Mouse (Mus musculus) hindbrain, embryonic 16.5 days (tissue): ENCODE data around the gene Pacrg. TPM values are rescaled to one million over a fixed set of nuclear protein-coding genes. Genes with fewer than 3 reads are reported as not detected.
A peak's percentile ranks its signal among the peaks of the same experiment; 100 is the strongest.

Experiments used
- ATAC-seq: fragments of 200-750 bp; cut with Nextera tagmentation; 2 replicates; pipeline ENCODE4 v1.8.0; 2017; ENCODE audit warnings: moderate TSS enrichment, moderate library complexity
- H3K27ac ChIP-seq: fragments of 300-500 bp; sonication (generic); 2 replicates; pipeline ENCODE4 v1.5.1; 2014; ENCODE audit warnings: low read depth, mild to moderate bottlenecking, control low read depth, low read length, moderate library complexity
- H3K27me3 ChIP-seq: fragments of 300-500 bp; sonication (generic); replicated peaks from 2 replicates; pipeline ENCODE4 v1.6.1; 2014; ENCODE audit warnings: low read length; ENCODE audit not compliant: control insufficient read depth, insufficient read depth
- H3K36me3 ChIP-seq: fragments of 300-500 bp; sonication (generic); 2 replicates; pipeline ENCODE4 v1.6.1; 2014; ENCODE audit warnings: mild to moderate bottlenecking, low read length, moderate library complexity, mixed read lengths; ENCODE audit not compliant: control insufficient read depth, insufficient read depth
- H3K4me1 ChIP-seq: fragments of 300-500 bp; sonication (generic); 2 replicates; pipeline ENCODE4 v1.6.1; 2014; ENCODE audit warnings: low read depth, low read length; ENCODE audit not compliant: control insufficient read depth, insufficient read depth
- H3K4me2 ChIP-seq: fragments of 300-500 bp; sonication (generic); 2 replicates; pipeline ENCODE4 v1.6.1; 2014; ENCODE audit warnings: mild to moderate bottlenecking, low read length, control low read depth, moderate library complexity
- H3K4me3 ChIP-seq: fragments of 300-500 bp; sonication (generic); 2 replicates; pipeline ENCODE4 v1.5.1; 2014; ENCODE audit warnings: mild to moderate bottlenecking, low read length, control low read depth, moderate library complexity
- H3K9ac ChIP-seq: fragments of 300-500 bp; sonication (generic); 2 replicates; pipeline ENCODE4 v1.6.1; 2014; ENCODE audit warnings: low read depth, mild to moderate bottlenecking, control low read depth, low read length, moderate library complexity
- H3K9me3 ChIP-seq: fragments of 300-500 bp; sonication (generic); 2 replicates; pipeline ENCODE4 v1.6.1; 2014; ENCODE audit warnings: mild to moderate bottlenecking, low read length, moderate library complexity; ENCODE audit not compliant: control insufficient read depth
- WGBS: fragments of 180-500 bp; shearing (Covaris S2); extraction: QIAGEN DNeasy Blood & Tissue Kit; methylation state at CpG from one replicate; pipeline ENCODE4 v1.1.7; 2014; 5-methylcytosine and 5-hydroxymethylcytosine counted together
- polyA plus RNA-seq: library from polyadenylated mRNA; unstranded; fragments of >200 nt; fragmentation: Nextera tagmentation; extraction: Ambion mirVana; gene quantifications from 2 replicates; pipeline ENCODE4 v1.2.1, GENCODE M21; 2015

Pacrg gene
- polyA plus RNA-seq, 1 experiment from 2014 or later = 23.2 TPM

GRCm38 (mm10) chr17:10500795-10501432, 339.2 kb downstream of the Pacrg start:
- Histone ChIP-seq H3K4me3 (no peak overlapping the region), H3K36me3 (no peaks in the 10 kb centered on the region), H3K9me3 (no peaks in the 10 kb centered on the region), H3K27me3 (no peaks in the 10 kb centered on the region), H3K4me1 (peaks cover 8% of the 10 kb centered on the region), H3K9ac (no peak overlapping the region), H3K27ac (no peak overlapping the region), H3K4me2 (no peak overlapping the region)
- ATAC-seq = 0 out of 2 replicates have a peak, but pooled peaks have one; percentile 27
- WGBS = 41% methylated on average over 12 of the region's 12 CpGs

- H3K4me3 ChIP-seq = no peak overlapping the region
- H3K27me3 ChIP-seq = no peaks in the 10 kb centered on the region
- no peak overlapping the region for H3K4me2 ChIP-seq
- H3K36me3 ChIP-seq = no peaks in the 10 kb centered on the region
- H3K9ac ChIP-seq = no peak overlapping the region
- no peak overlapping the region for H3K27ac ChIP-seq
- no peaks in the 10 kb centered on the region for H3K9me3 ChIP-seq
- ATAC-seq = no peak
- peaks cover 11% of the 10 kb centered on the region for H3K4me1 ChIP-seq
- 85% methylated on average over 6 of the region's 6 CpGs for WGBS
Observed at GRCm38 (mm10) chr17:10498935-10499655, 341.0 kb downstream of the Pacrg start.

DNA sequence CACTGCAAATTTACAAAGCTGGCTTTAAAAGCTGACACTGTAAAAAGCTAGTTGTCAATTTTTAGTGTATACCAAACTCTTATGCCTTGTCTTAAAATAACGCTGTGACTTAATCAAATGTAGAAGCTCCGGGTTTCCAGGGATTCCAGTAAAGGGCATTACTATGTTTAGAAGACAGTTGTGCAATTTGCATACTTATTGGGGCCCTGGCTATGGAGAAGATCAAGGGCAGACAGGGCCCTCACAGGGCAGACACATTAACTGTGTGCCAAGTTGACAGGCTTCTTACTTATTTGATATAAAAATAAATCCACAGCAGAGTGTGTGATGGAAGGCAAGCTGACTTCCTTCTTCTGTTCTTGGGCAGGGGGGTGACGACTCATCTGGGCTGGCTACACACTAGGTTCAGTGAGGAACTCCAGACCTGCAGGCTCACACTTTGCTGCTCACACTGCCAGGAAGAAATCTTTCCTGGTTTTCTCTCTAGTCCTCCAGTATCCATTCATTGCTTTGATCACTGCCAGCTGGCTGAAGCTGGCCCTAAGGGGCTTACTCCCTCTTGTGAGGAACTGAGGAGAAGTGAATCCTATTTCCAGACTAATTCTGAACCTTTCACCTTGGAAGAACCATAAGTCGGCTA, 342.2 kb downstream of the Pacrg start:
- H3K4me2 ChIP-seq = no peak overlapping the region

DNA sequence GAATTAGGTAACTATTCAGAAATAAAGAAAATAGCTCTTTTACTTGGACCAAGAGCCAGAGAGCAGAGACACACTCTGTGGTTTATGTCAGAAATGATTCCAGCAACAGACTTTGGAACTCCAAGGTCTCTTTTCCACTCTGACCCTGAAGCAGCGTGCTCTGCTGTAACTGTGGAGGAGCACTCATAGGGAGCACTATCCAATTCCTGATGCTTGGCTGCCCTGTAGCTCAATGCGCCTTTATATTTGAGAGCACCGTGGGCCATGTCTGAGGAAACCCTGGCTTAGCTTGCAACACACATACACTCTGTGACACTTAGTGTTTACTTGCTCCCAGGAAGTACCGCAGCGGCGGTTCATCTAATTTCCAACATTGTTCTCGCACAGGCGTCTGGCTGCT, 344.0 kb downstream of the Pacrg start:
- 81% methylated on average over 8 of the region's 8 CpGs for WGBS
- Histone ChIP-seq H3K9ac (no peak overlapping the region), H3K4me3 (no peak overlapping the region), H3K27ac (no peak overlapping the region), H3K27me3 (no peaks in the 10 kb centered on the region), H3K4me2 (no peak overlapping the region), H3K9me3 (no peaks in the 10 kb centered on the region), H3K4me1 (peaks cover 11% of the 10 kb centered on the region), H3K36me3 (no peaks in the 10 kb centered on the region)
- ATAC-seq = no peak

More for the DNA sequence above, 342.2 kb downstream of the Pacrg start:
- 30% methylated on average over 4 of the region's 4 CpGs for WGBS
- Histone ChIP-seq H3K27ac (peak overlapping the region; percentile 13), H3K36me3 (no peaks in the 10 kb centered on the region), H3K9ac (no peak overlapping the region; the same call in 1 of the 2 replicates), H3K27me3 (no peaks in the 10 kb centered on the region), H3K4me1 (peaks cover 11% of the 10 kb centered on the region), H3K4me3 (no peak overlapping the region), H3K9me3 (no peaks in the 10 kb centered on the region)
- ATAC-seq = 0 out of 2 replicates have a peak, but pooled peaks have one; percentile 42

DNA sequence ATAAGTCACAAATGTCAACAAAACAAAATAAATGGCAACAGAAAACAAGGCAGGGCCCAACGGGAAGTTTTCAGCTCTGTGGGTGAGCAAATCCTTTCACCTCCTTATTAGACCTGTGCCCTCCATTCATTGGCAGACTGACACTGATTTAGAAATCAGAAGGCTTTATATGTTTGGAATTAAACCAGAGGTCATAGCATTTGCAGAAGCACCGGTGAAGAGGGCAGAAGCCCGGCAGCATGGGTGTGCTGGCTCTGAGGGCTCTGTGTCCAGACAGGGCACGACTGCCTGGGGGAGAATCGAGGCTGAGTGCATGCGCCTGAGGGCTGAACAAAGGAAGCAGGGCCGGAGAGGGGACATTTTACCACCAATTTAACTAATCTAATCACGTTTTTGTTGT, 344.5 kb downstream of the Pacrg start:
- Histone ChIP-seq H3K9me3 (no peaks in the 10 kb centered on the region), H3K9ac (no peak overlapping the region), H3K27me3 (no peaks in the 10 kb centered on the region), H3K4me2 (no peak overlapping the region), H3K4me1 (peaks cover 12% of the 10 kb centered on the region), H3K36me3 (no peaks in the 10 kb centered on the region), H3K4me3 (no peak overlapping the region), H3K27ac (no peak overlapping the region)
- 30% methylated on average over 8 of the region's 8 CpGs for WGBS
- ATAC-seq = no peak

DNA sequence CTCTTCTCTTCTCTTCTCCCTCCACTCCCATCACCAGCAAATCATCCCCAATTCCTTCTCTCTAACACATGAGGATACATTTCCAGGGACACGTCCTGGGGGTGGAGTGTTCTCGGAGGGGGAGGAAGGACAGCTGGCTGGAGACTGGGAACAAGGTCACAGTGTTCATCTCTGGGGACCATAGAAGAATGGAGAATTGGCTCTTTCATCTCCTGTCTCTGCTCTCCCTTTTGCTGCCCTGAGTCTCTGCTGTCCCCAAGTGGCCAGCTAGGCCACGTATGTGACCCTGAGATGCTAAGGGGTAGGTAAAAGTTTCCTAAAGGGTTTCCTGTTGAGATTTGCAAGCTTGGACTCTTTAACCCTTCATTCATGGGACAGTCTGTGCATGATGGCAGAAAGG, 347.0 kb downstream of the Pacrg start:
- no peaks in the 10 kb centered on the region for H3K36me3 ChIP-seq
- ATAC-seq = 0 out of 2 replicates have a peak, but pooled peaks have one; percentile 48
- no peaks in the 10 kb centered on the region for H3K9me3 ChIP-seq
- no peak overlapping the region for H3K4me3 ChIP-seq
- WGBS = 16% methylated on average over 3 of the region's 3 CpGs
- H3K9ac ChIP-seq = no peak overlapping the region
- peaks cover 14% of the 10 kb centered on the region for H3K4me1 ChIP-seq
- no peak overlapping the region for H3K4me2 ChIP-seq
- H3K27ac ChIP-seq = no peak overlapping the region
- H3K27me3 ChIP-seq = no peaks in the 10 kb centered on the region

GRCm38 (mm10) chr17:10490374-10491169, 349.5 kb downstream of the Pacrg start:
- no peaks in the 10 kb centered on the region for H3K9me3 ChIP-seq
- H3K4me3 ChIP-seq = no peak overlapping the region
- H3K27ac ChIP-seq = peak overlapping the region; percentile 19; the same call in 1 of the 2 replicates
- H3K27me3 ChIP-seq = no peaks in the 10 kb centered on the region
- H3K9ac ChIP-seq = no peak overlapping the region
- 62% methylated on average over 8 of the region's 8 CpGs for WGBS
- H3K4me1 ChIP-seq = peaks cover 8% of the 10 kb centered on the region
- H3K4me2 ChIP-seq = no peak overlapping the region
- H3K36me3 ChIP-seq = no peaks in the 10 kb centered on the region
- peak; percentile 74 for ATAC-seq

DNA sequence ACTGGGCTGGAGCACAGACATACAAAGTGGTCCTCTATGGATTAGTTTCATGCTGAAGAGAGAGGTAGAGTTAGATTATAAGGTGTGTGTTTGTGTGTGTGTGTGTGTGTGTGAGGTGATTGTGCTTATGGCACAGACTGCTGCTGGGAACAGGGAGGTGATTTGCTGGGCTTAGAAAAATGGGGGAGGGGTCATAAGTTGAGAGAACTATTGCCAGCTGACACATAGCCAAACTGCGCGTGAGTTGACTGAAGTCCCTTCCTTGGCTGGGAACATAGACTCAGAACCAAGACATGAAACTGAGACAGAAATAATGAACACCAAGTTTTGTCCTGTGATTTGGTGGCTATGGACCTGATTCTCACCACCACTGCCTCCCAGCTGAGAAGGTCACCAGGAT, 351.2 kb downstream of the Pacrg start:
- H3K36me3 ChIP-seq = no peaks in the 10 kb centered on the region
- H3K27ac ChIP-seq = no peak overlapping the region
- no peak overlapping the region for H3K4me3 ChIP-seq
- WGBS = 66% methylated on average over 2 of the region's 2 CpGs
- H3K4me2 ChIP-seq = no peak overlapping the region
- no peaks in the 10 kb centered on the region for H3K9me3 ChIP-seq
- peaks cover 7% of the 10 kb centered on the region for H3K4me1 ChIP-seq
- H3K9ac ChIP-seq = no peak overlapping the region
- H3K27me3 ChIP-seq = no peaks in the 10 kb centered on the region
- ATAC-seq = no peak
